Mouse (Mus musculus): Measurements from ENCODE around the gene Tmbim1. TPM values are rescaled to one million over a fixed set of nuclear protein-coding genes. Genes with fewer than 3 reads are reported as not detected.

Gene Tmbim1
- total RNA-seq, 1 experiment: 38.0 TPM

DNA sequence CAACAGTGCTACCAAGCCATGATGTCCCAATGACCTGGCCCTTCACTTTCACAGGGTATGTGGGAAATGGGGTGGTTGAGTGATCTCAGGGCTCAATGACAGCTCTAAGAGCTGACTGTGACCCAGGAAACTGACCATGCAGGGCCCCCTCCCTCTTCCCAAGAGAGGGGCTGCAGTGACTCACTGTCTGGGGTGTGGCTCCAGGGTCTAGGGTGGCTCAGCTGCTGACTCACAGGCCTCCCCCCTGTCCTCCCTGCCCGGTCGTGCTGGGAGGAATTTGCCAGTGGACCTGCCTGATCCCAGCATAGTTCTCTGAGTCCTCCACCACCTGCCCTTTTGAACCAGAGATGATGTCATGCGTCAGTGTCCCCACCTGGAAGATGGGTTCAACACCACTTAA, 8.2 kb downstream of the Tmbim1 start:
- no peaks in the 10 kb centered on the region for H3K9me3 ChIP-seq (ENCODE audit: control insufficient read depth, insufficient read depth, low read depth, low read length)
- TF ChIP-seq MAFK (IDR thresholded peaks at IDR 0.05; ENCODE audit: insufficient read depth, low read depth, low read length) (no peak), ZC3H11A (IDR thresholded peaks at IDR 0.05; ENCODE audit: borderline replicate concordance, low read depth, low read length) (no peak), HCFC1 (IDR thresholded peaks at IDR 0.05; ENCODE audit: borderline replicate concordance, insufficient read depth, low read length) (no peak)
- in situ Hi-C loops (cut with MboI; ENCODE audit: low sequenced_read_pairs in 2 of 2, unreplicated experiment in 2 of 2): no loop called here
- no peak overlapping the region for H3K27ac ChIP-seq (ENCODE audit: insufficient read depth, low read depth, low read length, poor library complexity, severe bottlenecking)
- no peak overlapping the region for H3K4me3 ChIP-seq (ENCODE audit: insufficient read depth in 1 of 2, low read depth in 1 of 2, low read length in 2 of 2, poor library complexity in 1 of 2, severe bottlenecking in 1 of 2)
- no peak overlapping the region for H3K9ac ChIP-seq (ENCODE audit: insufficient read depth, low read depth, low read length, poor library complexity, severe bottlenecking)
- peaks cover 15% of the 10 kb centered on the region for H3K36me3 ChIP-seq (ENCODE audit: control insufficient read depth, insufficient read depth, low read length, poor library complexity, severe bottlenecking)
- no peak for DNase-seq (ENCODE audit: low read depth, low spot score)
- peaks cover 5 to 10% of the 10 kb centered on the region in 2 experiments; a peak in 3 of 4 replicates for H3K4me1 ChIP-seq (ENCODE audit: control insufficient read depth in 2 of 2, insufficient read depth in 2 of 2, low read length in 2 of 2, poor library complexity in 1 of 2)

DNA sequence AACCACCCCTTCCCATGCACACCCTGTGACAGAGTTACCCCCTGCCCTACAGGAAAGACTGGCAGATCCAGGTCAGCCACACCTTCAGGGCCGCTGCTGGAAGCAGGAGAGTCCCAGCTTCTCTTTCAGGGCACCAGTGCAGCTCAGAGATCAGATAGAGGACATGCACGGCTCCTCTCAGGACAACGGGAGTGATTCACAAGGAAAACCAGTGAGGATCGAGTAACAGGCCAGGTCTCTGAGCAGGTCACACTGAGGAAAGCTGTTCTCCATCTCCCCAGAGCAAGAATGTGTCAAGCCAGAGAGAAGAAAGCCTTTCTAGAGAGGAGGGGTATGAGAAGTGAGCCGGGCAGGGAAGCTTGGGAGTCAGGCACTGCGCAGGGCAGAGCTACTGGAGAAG, 8.9 kb downstream of the Tmbim1 start:
- Histone ChIP-seq H3K4me1 (ENCODE audit: control insufficient read depth in 2 of 2, insufficient read depth in 2 of 2, low read length in 2 of 2, poor library complexity in 1 of 2) (peaks cover 5 to 10% of the 10 kb centered on the region in 2 experiments; a peak in 3 of 4 replicates), H3K9me3 (ENCODE audit: control insufficient read depth, insufficient read depth, low read depth, low read length) (no peaks in the 10 kb centered on the region), H3K36me3 (ENCODE audit: control insufficient read depth, insufficient read depth, low read length, poor library complexity, severe bottlenecking) (peaks cover 16% of the 10 kb centered on the region), H3K9ac (ENCODE audit: insufficient read depth, low read depth, low read length, poor library complexity, severe bottlenecking) (no peak overlapping the region), H3K27ac (ENCODE audit: insufficient read depth, low read depth, low read length, poor library complexity, severe bottlenecking) (no peak overlapping the region), H3K4me3 (ENCODE audit: insufficient read depth in 1 of 2, low read depth in 1 of 2, low read length in 2 of 2, poor library complexity in 1 of 2, severe bottlenecking in 1 of 2) (no peak overlapping the region)
- DNase-seq (ENCODE audit: low read depth, low spot score): no peak
- TF ChIP-seq ZNF384 (IDR thresholded peaks at IDR 0.05; ENCODE audit: low read depth, low read length): no peak
- no peak for TF ChIP-seq CHD2 (IDR thresholded peaks at IDR 0.05; ENCODE audit: low read depth, low read length)
- in situ Hi-C loops (cut with MboI; ENCODE audit: low sequenced_read_pairs in 2 of 2, unreplicated experiment in 2 of 2): no loop called here

DNA sequence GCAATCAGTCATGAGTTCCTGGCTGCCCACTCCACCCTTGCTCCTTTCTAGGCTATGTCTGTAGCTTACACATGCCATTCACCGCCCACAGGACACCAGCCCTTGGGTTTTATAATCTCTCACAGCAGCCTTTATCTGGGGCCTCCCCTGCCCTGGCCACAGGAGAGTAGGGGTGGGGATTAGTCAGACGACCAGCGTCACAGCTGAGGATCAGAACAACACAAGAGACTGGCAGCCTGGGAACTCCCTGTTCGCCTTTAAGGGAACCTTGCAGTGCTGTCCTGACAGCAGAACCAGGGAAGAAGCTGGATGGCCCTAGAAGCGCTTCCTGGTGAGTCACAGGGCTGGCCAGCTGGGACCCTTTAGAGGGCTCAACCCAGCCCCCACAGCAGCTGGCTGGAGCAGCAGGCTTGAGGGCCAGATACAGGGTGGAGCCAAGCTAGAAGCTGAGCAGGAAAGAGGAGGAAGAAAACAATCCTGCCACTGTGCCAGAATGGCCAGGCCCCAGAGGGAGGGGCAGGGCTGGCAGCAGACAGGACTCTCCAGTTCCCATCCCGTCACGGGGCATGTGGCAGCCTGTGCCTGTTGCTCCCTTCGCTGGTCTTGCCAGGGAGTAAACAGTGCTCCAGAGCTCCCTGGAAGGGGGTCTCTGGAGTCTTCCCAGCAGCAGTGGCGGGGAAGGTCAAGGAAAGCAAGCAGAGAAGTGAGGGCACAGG, 9.8 kb downstream of the Tmbim1 start:
- DNase-seq (ENCODE audit: low read depth, low spot score): no peak
- in situ Hi-C loops (cut with MboI; ENCODE audit: low sequenced_read_pairs in 2 of 2, unreplicated experiment in 2 of 2): no loop called here
- H3K9me3 ChIP-seq (ENCODE audit: control insufficient read depth, insufficient read depth, low read depth, low read length): no peaks in the 10 kb centered on the region
- TF ChIP-seq ZNF384 (IDR thresholded peaks at IDR 0.05; ENCODE audit: low read depth, low read length): no peak
- no peak for TF ChIP-seq MAFK (IDR thresholded peaks at IDR 0.05; ENCODE audit: insufficient read depth, low read depth, low read length)
- no peak for TF ChIP-seq HCFC1 (IDR thresholded peaks at IDR 0.05; ENCODE audit: borderline replicate concordance, insufficient read depth, low read length)
- no peak for TF ChIP-seq CHD2 (IDR thresholded peaks at IDR 0.05; ENCODE audit: low read depth, low read length)
- TF ChIP-seq ZC3H11A (IDR thresholded peaks at IDR 0.05; ENCODE audit: borderline replicate concordance, low read depth, low read length): no peak
- peaks cover 24% of the 10 kb centered on the region for H3K36me3 ChIP-seq (ENCODE audit: control insufficient read depth, insufficient read depth, low read length, poor library complexity, severe bottlenecking)
- H3K4me1 ChIP-seq (ENCODE audit: control insufficient read depth in 2 of 2, insufficient read depth in 2 of 2, low read length in 2 of 2, poor library complexity in 1 of 2): peaks cover 5 to 10% of the 10 kb centered on the region in 2 experiments; a peak in 3 of 4 replicates
- H3K4me3 ChIP-seq (ENCODE audit: insufficient read depth in 1 of 2, low read depth in 1 of 2, low read length in 2 of 2, poor library complexity in 1 of 2, severe bottlenecking in 1 of 2): no peak overlapping the region
- H3K27ac ChIP-seq (ENCODE audit: insufficient read depth, low read depth, low read length, poor library complexity, severe bottlenecking): no peak overlapping the region
- no peak overlapping the region for H3K9ac ChIP-seq (ENCODE audit: insufficient read depth, low read depth, low read length, poor library complexity, severe bottlenecking)

DNA sequence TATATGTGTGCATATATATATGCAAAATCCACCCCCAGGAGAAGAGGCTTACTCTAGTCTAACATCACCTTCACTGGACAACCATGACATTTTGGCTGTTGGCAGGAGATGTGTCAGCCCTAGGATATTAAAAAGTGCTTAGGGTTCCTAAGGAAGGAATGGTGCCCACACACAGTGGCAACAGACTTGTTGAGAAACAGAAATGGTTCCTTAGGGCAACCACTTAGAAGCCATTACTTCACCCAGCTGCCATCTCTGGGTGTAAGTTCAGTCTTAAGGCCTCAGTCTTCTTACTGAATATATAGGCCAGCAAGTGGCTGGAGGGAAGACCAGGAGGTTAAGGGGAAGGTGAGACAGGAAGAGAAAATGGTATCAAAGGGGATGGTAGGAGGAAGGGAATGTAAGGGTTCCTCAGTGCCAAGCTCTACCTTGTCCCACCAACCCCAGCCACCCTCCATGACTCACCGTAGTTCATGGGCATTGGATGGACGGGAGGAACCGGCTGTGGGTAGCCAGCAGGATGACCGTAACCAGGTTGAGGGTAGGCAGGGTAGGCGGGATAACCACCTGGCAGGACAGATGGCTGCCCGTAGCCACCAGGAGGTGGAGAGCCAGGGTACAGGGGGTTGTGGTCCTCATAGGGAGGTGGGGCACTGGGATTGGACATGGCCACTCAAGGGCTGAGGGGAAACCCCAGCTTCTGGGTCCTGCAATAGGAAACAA, 10.5 kb downstream of the Tmbim1 start:
- H3K4me3 ChIP-seq (ENCODE audit: insufficient read depth in 1 of 2, low read depth in 1 of 2, low read length in 2 of 2, poor library complexity in 1 of 2, severe bottlenecking in 1 of 2): no peak overlapping the region
- H3K9ac ChIP-seq (ENCODE audit: insufficient read depth, low read depth, low read length, poor library complexity, severe bottlenecking): no peak overlapping the region
- in situ Hi-C loops (cut with MboI; ENCODE audit: low sequenced_read_pairs in 2 of 2, unreplicated experiment in 2 of 2): no loop called here
- DNase-seq (ENCODE audit: low read depth, low spot score): no peak
- peaks cover 32% of the 10 kb centered on the region for H3K36me3 ChIP-seq (ENCODE audit: control insufficient read depth, insufficient read depth, low read length, poor library complexity, severe bottlenecking)
- H3K9me3 ChIP-seq (ENCODE audit: control insufficient read depth, insufficient read depth, low read depth, low read length): no peaks in the 10 kb centered on the region
- peaks cover 5 to 10% of the 10 kb centered on the region in 2 experiments; a peak in 3 of 4 replicates for H3K4me1 ChIP-seq (ENCODE audit: control insufficient read depth in 2 of 2, insufficient read depth in 2 of 2, low read length in 2 of 2, poor library complexity in 1 of 2)
- no peak overlapping the region for H3K27ac ChIP-seq (ENCODE audit: insufficient read depth, low read depth, low read length, poor library complexity, severe bottlenecking)
- no peak for TF ChIP-seq ZNF384 (IDR thresholded peaks at IDR 0.05; ENCODE audit: low read depth, low read length)
- no peak for TF ChIP-seq MAFK (IDR thresholded peaks at IDR 0.05; ENCODE audit: insufficient read depth, low read depth, low read length)
- TF ChIP-seq ZC3H11A (IDR thresholded peaks at IDR 0.05; ENCODE audit: borderline replicate concordance, low read depth, low read length): no peak
- TF ChIP-seq CHD2 (IDR thresholded peaks at IDR 0.05; ENCODE audit: low read depth, low read length): no peak
- TF ChIP-seq HCFC1 (IDR thresholded peaks at IDR 0.05; ENCODE audit: borderline replicate concordance, insufficient read depth, low read length): no peak

Measured in ES-E14 (cell line).